Mouse (Mus musculus): ENCODE data around the gene Sumo2.

DNA sequence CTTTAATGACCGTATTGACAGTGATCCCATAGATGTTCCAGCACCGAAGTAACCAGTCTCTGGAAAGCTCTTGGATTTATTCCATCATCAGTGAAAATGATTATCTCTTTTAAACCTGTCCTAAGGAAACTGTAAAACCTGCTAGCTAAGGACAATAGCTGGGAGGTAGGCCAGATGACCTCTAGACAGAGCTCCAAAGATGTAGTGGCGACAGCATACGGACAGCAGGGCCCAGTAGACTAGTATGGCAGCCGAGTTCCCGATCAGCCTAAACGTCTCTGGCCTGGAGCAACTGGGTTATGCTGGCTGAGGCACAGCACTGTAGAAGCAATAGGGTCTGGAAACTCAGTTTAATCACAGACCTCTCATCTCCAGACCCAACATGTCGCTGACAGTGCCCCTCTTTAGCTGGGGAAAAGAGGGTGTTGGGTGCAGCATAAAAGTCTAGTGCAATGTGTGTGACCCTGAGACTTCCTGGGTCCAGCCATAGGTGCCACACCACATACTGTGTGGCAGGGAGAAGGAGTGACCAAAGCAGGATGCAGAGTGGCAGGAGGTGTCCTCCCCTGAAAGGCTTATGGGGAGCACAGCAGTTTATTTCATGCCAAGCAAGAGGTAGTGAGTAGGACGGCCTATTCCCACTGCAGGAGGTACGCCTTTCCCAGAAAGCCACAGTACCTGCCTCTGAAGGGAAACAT lies 48.4 kb upstream of the Sumo2 start:
- TF ChIP-seq CTCF (IDR thresholded peaks at IDR 0.05; ENCODE audit: control insufficient read depth, insufficient read depth, insufficient read length) (no peak), USF1 (IDR thresholded peaks at IDR 0.05; ENCODE audit: low read depth) (no peak), MAX (IDR thresholded peaks at IDR 0.05) (no peak), MYOG (IDR thresholded peaks at IDR 0.05; ENCODE audit: control insufficient read depth, extremely low read depth, insufficient read length) (no peak), MYOD1 (IDR thresholded peaks at IDR 0.05; ENCODE audit: control insufficient read depth, insufficient read length, low read depth) (no peak), CEBPB (IDR thresholded peaks at IDR 0.05; ENCODE audit: low read depth) (no peak), FOSL1 (IDR thresholded peaks at IDR 0.05; ENCODE audit: insufficient read depth, low read length, poor library complexity, severe bottlenecking) (no peak)
